Comparison of ENCODE assay signal across 9 mouse cellular contexts in genomic region chr7:145300321-145301007, GRCm38 (mm10). TPM values are rescaled to one million over a fixed set of nuclear protein-coding genes. Genes with fewer than 3 reads are reported as not detected.
DNase-seq lines count a peak whose midpoint lies in the region; ATAC-seq lines count a peak whose summit lies in the region.
"Had no signal": no experiment of that assay in that cellular context is flagged by ENCODE, and none has a peak within 500 bp of the region (broad histone marks: within the 10 kb centered on the region; RNA-seq: fewer than 3 reads in every experiment).

Gene Mrgprf, plus strand, starts transcription at chr7:145300828.

- H3K4me2 ChIP-seq in forebrain, embryonic 13.5 days = no peak within 1 kb of the TSS

- no peaks in the 10 kb centered on the region for H3K27me3 ChIP-seq in forebrain, embryonic 13.5 days
- H3K27me3 ChIP-seq: liver, embryonic 13.5 days had no signal

- no peak for ATAC-seq in forebrain, embryonic 13.5 days

- no peak within 1 kb of the TSS for H3K9ac ChIP-seq in forebrain, embryonic 13.5 days
- H3K9ac ChIP-seq: liver, embryonic 13.5 days had no signal

- H3K4me3 ChIP-seq in forebrain, embryonic 13.5 days = no peak within 1 kb of the TSS

- H3K4me1 ChIP-seq in forebrain, embryonic 13.5 days = peaks cover 10% of the 10 kb centered on the region

- H3K36me3 ChIP-seq in forebrain, embryonic 13.5 days (ENCODE audit: poor library complexity, severe bottlenecking) = no peaks in the 10 kb centered on the region
- H3K36me3 ChIP-seq: liver, embryonic 13.5 days had no signal

- WGBS in forebrain, embryonic 13.5 days = 37% methylated on average over 12 of the region's 13 CpGs

- H3K9me3 ChIP-seq in forebrain, embryonic 13.5 days (replicated peaks) = no peaks in the 10 kb centered on the region
- H3K9me3 ChIP-seq: liver, embryonic 13.5 days had no signal

- intact Hi-C loops in left cerebral cortex, postnatal 14 days (cut with DNase I) = no loop called here

- no peak within 1 kb of the TSS for H3K27ac ChIP-seq in forebrain, embryonic 13.5 days
- H3K27ac ChIP-seq: liver, embryonic 13.5 days had no signal

- DNase-seq in cerebellum, adult 11 months = peak; percentile 81
- no peak for DNase-seq in cerebellum, adult 9-10 months
- peak; percentile 58 for DNase-seq in ovary, adult 18-20 months (ENCODE audit: low spot score)
- no peak for DNase-seq in ovary, postnatal 10 days (ENCODE audit: low spot score)
- peak; percentile 45 to 52 for DNase-seq in kidney, postnatal 4 days
- DNase-seq in urinary bladder, adult 18-20 months (ENCODE audit: low spot score in 2 of 2) = peak; percentile 24 to 78
- no peak for DNase-seq in left cerebral cortex, postnatal 14 days (ENCODE audit: low spot score in 2 of 2)
- DNase-seq: liver, embryonic 13.5 days had no signal

RNA-seq across cellular contexts. Expression of gene Mrgprf, which starts in this region (rescaled TPM):
- 0.67 and 1.9 TPM in 2 replicates for polyA plus RNA-seq in forebrain, embryonic 13.5 days (2015; fragmentation: Nextera tagmentation; extraction: Ambion mirVana)
- total RNA-seq in left cerebral cortex, postnatal 14 days (2021) = 1 to 10 TPM; 2.1 to 2.2 TPM

Comparison
In these comparisons a context has a peak if more than half of its experiments do, and no peak if none do; other contexts are left out.
1. DNase-seq: peak in cerebellum, adult 11 months (single experiment), ovary, adult 18-20 months (single experiment), kidney, postnatal 4 days (2 of 2) and urinary bladder, adult 18-20 months (2 of 2); none in cerebellum, adult 9-10 months (single experiment), ovary, postnatal 10 days (single experiment) and left cerebral cortex, postnatal 14 days (0 of 2).